20 mouse cellular contexts compared by ENCODE assay signal in the genomic region with DNA sequence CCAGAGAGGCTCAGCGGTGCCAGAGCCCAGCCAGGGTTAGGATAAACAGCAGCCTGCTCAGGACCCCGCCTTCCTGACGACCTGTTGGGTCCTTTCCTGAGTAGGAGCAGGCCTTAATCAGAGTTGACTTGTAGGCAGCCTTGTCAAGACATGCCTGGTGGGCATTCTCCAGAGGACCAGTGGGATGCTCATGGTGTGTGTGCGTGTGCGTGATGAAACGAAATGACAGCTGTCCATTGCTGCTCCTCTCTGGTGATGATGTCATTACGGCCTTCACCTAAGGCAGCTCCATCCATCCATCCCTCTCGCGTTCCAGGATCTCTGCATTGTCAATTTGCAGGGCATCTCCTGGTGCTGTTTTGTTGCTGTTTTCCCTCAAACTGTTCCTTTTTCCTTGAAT. TPM values are rescaled to one million over a fixed set of nuclear protein-coding genes. Genes with fewer than 3 reads are reported as not detected.
DNase-seq lines count a peak whose midpoint lies in the region; ATAC-seq and TF ChIP-seq lines count a peak whose summit lies in the region.
"Had no signal": no experiment of that assay in that cellular context is flagged by ENCODE, and none has a peak within 500 bp of the region (broad histone marks: within the 10 kb centered on the region; RNA-seq: fewer than 3 reads in every experiment).

No protein-coding gene starts in this region.

- H3K4me3 ChIP-seq in lung, embryonic 14.5 days (ENCODE audit: low read depth, low read length): no peak overlapping the region
- H3K4me3 ChIP-seq in CH12.LX (replicated peaks in 1 of 3; ENCODE audit: low read depth in 2 of 3, low read length in 2 of 3, poor library complexity in 1 of 3): peak overlapping the region in 2 of 3 experiments; percentile 0 to 6
- no peak overlapping the region for H3K4me3 ChIP-seq in embryonic facial prominence, embryonic 14.5 days (ENCODE audit: low read depth, low read length)
- no peak overlapping the region for H3K4me3 ChIP-seq in limb, embryonic 15.5 days
- H3K4me3 ChIP-seq: hindbrain, embryonic 13.5 days; midbrain, embryonic 15.5 days had no signal

- H3K9me3 ChIP-seq in lung, embryonic 14.5 days (ENCODE audit: low read depth, low read length): no peaks in the 10 kb centered on the region
- no peaks in the 10 kb centered on the region for H3K9me3 ChIP-seq in CH12.LX (replicated peaks; ENCODE audit: low read length)
- H3K9me3 ChIP-seq in embryonic facial prominence, embryonic 14.5 days (ENCODE audit: control insufficient read depth, low read length): no peaks in the 10 kb centered on the region
- no peaks in the 10 kb centered on the region for H3K9me3 ChIP-seq in limb, embryonic 15.5 days
- H3K9me3 ChIP-seq: hindbrain, embryonic 13.5 days; midbrain, embryonic 15.5 days had no signal

- in situ Hi-C loops in CH12.LX (cut with MboI; ENCODE audit: low pct_ligation_motif_present, low pct_unique_long_range_greater_than_20kb, low sequenced_read_pairs): no loop called here

- H3K4me2 ChIP-seq in lung, embryonic 14.5 days: no peak overlapping the region
- H3K4me2 ChIP-seq in CH12.LX (ENCODE audit: insufficient read depth, low read depth, poor library complexity, severe bottlenecking): peak overlapping the region; percentile 97
- H3K4me2 ChIP-seq in embryonic facial prominence, embryonic 14.5 days (ENCODE audit: low read depth, low read length): no peak overlapping the region
- H3K4me2 ChIP-seq in limb, embryonic 15.5 days: no peak overlapping the region
- H3K4me2 ChIP-seq: heart, embryonic 11.5 days; hindbrain, embryonic 13.5 days; midbrain, embryonic 15.5 days had no signal

- ATAC-seq in lung, embryonic 14.5 days (ENCODE audit: insufficient read depth): no peak
- no peak for ATAC-seq in embryonic facial prominence, embryonic 14.5 days (ENCODE audit: low read depth)
- ATAC-seq in limb, embryonic 15.5 days (ENCODE audit: insufficient number of reproducible peaks, low FRiP score, low TSS enrichment, low read depth): no peak
- ATAC-seq: midbrain, embryonic 15.5 days had no signal

- peaks cover 90% of the 10 kb centered on the region for H3K79me2 ChIP-seq in CH12.LX (replicated peaks; ENCODE audit: control insufficient read depth, extremely low read depth, insufficient read depth, poor library complexity, severe bottlenecking)

- WGBS in lung, embryonic 14.5 days: 79% methylated on average over 9 of the region's 9 CpGs
- WGBS in embryonic facial prominence, embryonic 14.5 days: 78% methylated on average over 9 of the region's 9 CpGs
- WGBS in limb, embryonic 15.5 days: 80% methylated on average over 9 of the region's 9 CpGs

- H3K4me1 ChIP-seq in lung, embryonic 14.5 days (ENCODE audit: insufficient read depth): peaks cover 15% of the 10 kb centered on the region
- peaks cover 32 to 91% of the 10 kb centered on the region in 2 experiments for H3K4me1 ChIP-seq in CH12.LX (ENCODE audit: control insufficient read depth in 1 of 2, insufficient read depth in 2 of 2)
- H3K4me1 ChIP-seq in embryonic facial prominence, embryonic 14.5 days (ENCODE audit: control insufficient read depth, insufficient read depth, low read length): peaks cover 40% of the 10 kb centered on the region
- peaks cover 63% of the 10 kb centered on the region for H3K4me1 ChIP-seq in limb, embryonic 15.5 days

- TF ChIP-seq RAD21 in CH12.LX (IDR thresholded peaks at IDR 0.05; ENCODE audit: low read depth, low read length): no peak

- DNase-seq in lung, embryonic 14.5 days: no peak
- DNase-seq in lung, postnatal 25 days (ENCODE audit: low spot score): no peak
- DNase-seq in CH12.LX (ENCODE audit: extremely low read depth): no peak
- DNase-seq in embryonic facial prominence, embryonic 14.5 days (ENCODE audit: low spot score): no peak
- DNase-seq in cerebellum, adult 18-20 months: no peak
- DNase-seq in adrenal gland, adult (ENCODE audit: inconsistent age in 2 of 2, low spot score in 1 of 2): no peak
- DNase-seq: adrenal gland, adult 8-10 months; cerebellum, postnatal 10 days; heart, postnatal 10 days; kidney, adult 11 months; kidney, postnatal 10 days; left cerebral cortex, postnatal 4 days; thymus, adult 18-20 months; thymus, postnatal 4 days had no signal

- H3K36me3 ChIP-seq in lung, embryonic 14.5 days (ENCODE audit: insufficient read depth): no peaks in the 10 kb centered on the region
- peaks cover 2 to 40% of the 10 kb centered on the region in 2 experiments for H3K36me3 ChIP-seq in CH12.LX (replicated peaks in 1 of 2; ENCODE audit: control insufficient read depth in 1 of 2, insufficient read depth in 1 of 2, low read length in 1 of 2)
- no peaks in the 10 kb centered on the region for H3K36me3 ChIP-seq in embryonic facial prominence, embryonic 14.5 days (ENCODE audit: control insufficient read depth, insufficient read depth, low read length)
- no peaks in the 10 kb centered on the region for H3K36me3 ChIP-seq in limb, embryonic 15.5 days
- H3K36me3 ChIP-seq: hindbrain, embryonic 13.5 days; midbrain, embryonic 15.5 days had no signal

- TF ChIP-seq POLR2A in CH12.LX (IDR thresholded peaks at IDR 0.05; ENCODE audit: low read depth, low read length): no peak; the same call in 1 of the 2 replicates

- dilution Hi-C loops in CH12.LX (cut with MboI; ENCODE audit: extremely low pct_ligation_motif_present, extremely low pct_unique_long_range_greater_than_20kb, low sequenced_read_pairs): no loop called here

- no peak for TF ChIP-seq CTCF in lung, embryonic 14.5 days (IDR thresholded peaks at IDR 0.05; ENCODE audit: low read depth)
- TF ChIP-seq CTCF in CH12.LX (conservative IDR thresholded peaks at IDR 0.05 in 1 of 2, IDR thresholded peaks at IDR 0.05 in 1 of 2; ENCODE audit: low read depth in 2 of 2, low read length in 2 of 2): no peak

- H3K27me3 ChIP-seq in lung, embryonic 14.5 days (ENCODE audit: insufficient read depth, low read length): no peaks in the 10 kb centered on the region
- H3K27me3 ChIP-seq in CH12.LX (replicated peaks): no peaks in the 10 kb centered on the region
- no peaks in the 10 kb centered on the region for H3K27me3 ChIP-seq in embryonic facial prominence, embryonic 14.5 days (replicated peaks; ENCODE audit: control insufficient read depth, insufficient read depth, low read length)
- H3K27me3 ChIP-seq in limb, embryonic 15.5 days: no peaks in the 10 kb centered on the region
- H3K27me3 ChIP-seq: hindbrain, embryonic 13.5 days; midbrain, embryonic 15.5 days had no signal

- peak overlapping the region; percentile 89 for H3K27ac ChIP-seq in lung, embryonic 14.5 days (ENCODE audit: low read depth)
- peak overlapping the region; percentile 95 for H3K27ac ChIP-seq in CH12.LX (ENCODE audit: insufficient read depth, low read depth)
- peak overlapping the region; percentile 66 for H3K27ac ChIP-seq in embryonic facial prominence, embryonic 14.5 days (replicated peaks; ENCODE audit: low read depth, low read length)
- peak overlapping the region; percentile 86 for H3K27ac ChIP-seq in limb, embryonic 15.5 days
- H3K27ac ChIP-seq: hindbrain, embryonic 13.5 days; midbrain, embryonic 15.5 days had no signal

- TF ChIP-seq EP300 in CH12.LX (IDR thresholded peaks at IDR 0.05; ENCODE audit: low read length): no peak

- no peak overlapping the region for H3K9ac ChIP-seq in lung, embryonic 14.5 days
- H3K9ac ChIP-seq in CH12.LX (ENCODE audit: insufficient read depth, low read depth): peak overlapping the region; percentile 65
- H3K9ac ChIP-seq in embryonic facial prominence, embryonic 14.5 days (ENCODE audit: low read depth, low read length): no peak overlapping the region
- no peak overlapping the region for H3K9ac ChIP-seq in limb, embryonic 15.5 days
- H3K9ac ChIP-seq: hindbrain, embryonic 13.5 days; midbrain, embryonic 15.5 days had no signal

TF ChIP-seq in CH12.LX, 34 proteins besides CTCF, POLR2A, EP300 and RAD21:
- peak; percentile 22; the same call in 1 of the 2 replicates for TF ChIP-seq ETS1 (conservative IDR thresholded peaks at IDR 0.05; ENCODE audit: low read depth, low read length)
- TF ChIP-seq MXI1 (IDR thresholded peaks at IDR 0.05; ENCODE audit: low read depth, low read length): 0 out of 2 replicates have a peak, but pooled peaks have one; percentile 17
- no peak for TF ChIP-seq HCFC1 (IDR thresholded peaks at IDR 0.05; ENCODE audit: low read depth, low read length)
- TF ChIP-seq JUN (IDR thresholded peaks at IDR 0.05; ENCODE audit: insufficient read depth, low read depth, low read length): 0 out of 2 replicates have a peak, but pooled peaks have one; percentile 11

RNA-seq across cellular contexts. Expression of a gene that starts 12.5 kb away (rescaled TPM):
- 107 and 114 TPM in 2 replicates for polyA plus RNA-seq in lung, embryonic 14.5 days (2014; fragmentation: Nextera tagmentation; extraction: Ambion mirVana)
- total RNA-seq in CH12.LX (2012; rRNA removed): 130 and 159 TPM in 2 replicates
- 77.6 and 94.3 TPM in 2 replicates for total RNA-seq in CH12.LX (2014; rRNA removed)
- 214 and 253 TPM in 2 replicates for polyA plus RNA-seq in CH12.LX (2012; ENCODE audit: insufficient read length, low read depth)
- 99.2 and 123 TPM in 2 replicates for polyA plus RNA-seq in embryonic facial prominence, embryonic 14.5 days (2014; fragmentation: Nextera tagmentation; extraction: Ambion mirVana)
- 155 and 165 TPM in 2 replicates for polyA plus RNA-seq in limb, embryonic 15.5 days (2015; fragmentation: Nextera tagmentation; extraction: Ambion mirVana)

RNA-seq across cellular contexts. Expression of a gene that starts 31.7 kb away (rescaled TPM):
- 20.5 and 22.1 TPM in 2 replicates for polyA plus RNA-seq in lung, embryonic 14.5 days (2014; fragmentation: Nextera tagmentation; extraction: Ambion mirVana)
- total RNA-seq in CH12.LX (2012; rRNA removed) (37.1 and 48.8 TPM in 2 replicates), CH12.LX (2014; rRNA removed) (35.1 and 35.7 TPM in 2 replicates)
- 42.9 and 43.6 TPM in 2 replicates for polyA plus RNA-seq in CH12.LX (2012; ENCODE audit: insufficient read length, low read depth)
- polyA plus RNA-seq in embryonic facial prominence, embryonic 14.5 days (2014; fragmentation: Nextera tagmentation; extraction: Ambion mirVana): 29.6 and 30.2 TPM in 2 replicates
- 24.6 and 28.8 TPM in 2 replicates for polyA plus RNA-seq in limb, embryonic 15.5 days (2015; fragmentation: Nextera tagmentation; extraction: Ambion mirVana)

RNA-seq across cellular contexts. Expression of a gene that starts 53.1 kb away (rescaled TPM):
- 0.20 and 0.45 TPM in 2 replicates for polyA plus RNA-seq in lung, embryonic 14.5 days (2014; fragmentation: Nextera tagmentation; extraction: Ambion mirVana)
- total RNA-seq in CH12.LX (2012; rRNA removed): 152 and 159 TPM in 2 replicates
- 94.6 and 103 TPM in 2 replicates for total RNA-seq in CH12.LX (2014; rRNA removed)
- 64.2 and 83.4 TPM in 2 replicates for polyA plus RNA-seq in CH12.LX (2012; ENCODE audit: insufficient read length, low read depth)
- polyA plus RNA-seq in embryonic facial prominence, embryonic 14.5 days (2014; fragmentation: Nextera tagmentation; extraction: Ambion mirVana): 0.93 and 1.4 TPM in 2 replicates
- polyA plus RNA-seq in limb, embryonic 15.5 days (2015; fragmentation: Nextera tagmentation; extraction: Ambion mirVana): 0.25 and 0.40 TPM in 2 replicates
- total RNA-seq: gastrocnemius, adult 8-10 months; granulocyte monocyte progenitor cell, adult 5-6 weeks had no signal

Comparison
In these comparisons a context has a peak if more than half of its experiments do, and no peak if none do; other contexts are left out.
1. H3K4me3 ChIP-seq: peak in CH12.LX (2 of 3); none in lung, embryonic 14.5 days (single experiment), embryonic facial prominence, embryonic 14.5 days (single experiment) and limb, embryonic 15.5 days (single experiment).
2. RNA of a gene that starts 53.1 kb away (polyA plus RNA-seq): 64.2 to 83.4 TPM in CH12.LX; 0.93 to 1.4 TPM in embryonic facial prominence, embryonic 14.5 days, 0.25 to 0.40 TPM in limb, embryonic 15.5 days and 0.20 to 0.45 TPM in lung, embryonic 14.5 days; every median in the first group is over 10 times any median in the second.
3. Peak in every context shown above with its lines, with median percentiles within 50 percentile points of each other: H3K27ac ChIP-seq.